Mouse (Mus musculus) midbrain, embryonic 13.5 days (tissue): ENCODE data around the gene Pnkd. TPM values are rescaled to one million over a fixed set of nuclear protein-coding genes. Genes with fewer than 3 reads are reported as not detected.

ENCODE experiments used
- ATAC-seq: fragments of 200-750 bp; cut with Nextera tagmentation; 2 replicates; pipeline ENCODE4 v1.8.0; 2017; ENCODE audit warnings: mild to moderate bottlenecking, moderate TSS enrichment, moderate library complexity
- H3K27ac ChIP-seq: fragments of 300-500 bp; sonication (generic); 2 replicates; pipeline ENCODE4 v1.5.1; 2015; ENCODE audit warnings: inconsistent platforms, mild to moderate bottlenecking, moderate library complexity
- H3K27me3 ChIP-seq: fragments of 300-500 bp; sonication (generic); 2 replicates; pipeline ENCODE4 v1.6.1; 2015; ENCODE audit warnings: mild to moderate bottlenecking, inconsistent platforms
- H3K36me3 ChIP-seq: fragments of 300-500 bp; sonication (generic); 2 replicates; pipeline ENCODE4 v1.6.1; 2015; ENCODE audit warnings: mild to moderate bottlenecking, inconsistent platforms
- H3K4me1 ChIP-seq: fragments of 300-500 bp; sonication (generic); replicated peaks from 2 replicates; pipeline ENCODE4 v1.6.1; 2015; ENCODE audit warnings: inconsistent platforms
- H3K4me2 ChIP-seq: fragments of 300-500 bp; sonication (generic); replicated peaks from 2 replicates; pipeline ENCODE4 v1.6.1; 2015; ENCODE audit warnings: moderate library complexity, mild to moderate bottlenecking, inconsistent platforms
- H3K4me3 ChIP-seq: fragments of 300-500 bp; sonication (generic); replicated peaks from 2 replicates; pipeline ENCODE4 v1.5.1; 2015; ENCODE audit warnings: mild to moderate bottlenecking, inconsistent platforms
- H3K9ac ChIP-seq: fragments of 300-500 bp; sonication (generic); replicated peaks from 2 replicates; pipeline ENCODE4 v1.6.1; 2015; ENCODE audit warnings: mild to moderate bottlenecking, inconsistent platforms
- H3K9me3 ChIP-seq: fragments of 300-500 bp; sonication (generic); 2 replicates; pipeline ENCODE4 v1.6.1; 2016; ENCODE audit warnings: mild to moderate bottlenecking, inconsistent platforms
- WGBS: fragments of 180-500 bp; shearing (Covaris S2); methylation state at CpG from one replicate; pipeline ENCODE4 v1.1.7; 2015; 5-methylcytosine and 5-hydroxymethylcytosine counted together
- polyA plus RNA-seq: library from polyadenylated mRNA; unstranded; fragments of >200 nt; fragmentation: Nextera tagmentation; extraction: Ambion mirVana; gene quantifications from 2 replicates; pipeline ENCODE4 v1.2.1, GENCODE M21; 2015

Gene Pnkd
- polyA plus RNA-seq = 81.5 and 92.2 TPM in 2 replicates

GRCm38 (mm10) chr1:74284543-74285160 is at the start of gene Pnkd, which contains the start of gene Aamp:
TSS of gene Pnkd (plus strand) at chr1:74284930.
TSS of gene Aamp (minus strand) at chr1:74284738.
- H3K36me3 ChIP-seq = peaks cover 50% of the 10 kb centered on the region
- peak; percentile 98 for ATAC-seq
- H3K4me3 ChIP-seq = peak within 1 kb of the TSS; percentile 74
- H3K9me3 ChIP-seq = no peaks in the 10 kb centered on the region
- under 1% methylated on average over 56 of the region's 56 CpGs for WGBS
- H3K27me3 ChIP-seq = no peaks in the 10 kb centered on the region
- peak within 1 kb of the TSS; percentile 78 for H3K9ac ChIP-seq
- H3K4me1 ChIP-seq = peaks cover 37% of the 10 kb centered on the region
- peak within 1 kb of the TSS; percentile 64 for H3K27ac ChIP-seq
- peak within 1 kb of the TSS; percentile 81 for H3K4me2 ChIP-seq

- peak within 1 kb of the TSS; percentile 96 for H3K9ac ChIP-seq
- 1% methylated on average over 46 of the region's 55 CpGs for WGBS
Observed at GRCm38 (mm10) chr1:74235938-74236589, 48.7 kb upstream of the Pnkd start, which contains the start of gene Arpc2. TSS of gene Arpc2 (plus strand) at chr1:74236084.

GRCm38 (mm10) chr1:74236590-74237317 is 48.0 kb upstream of the Pnkd start:
- H3K27me3 ChIP-seq = no peaks in the 10 kb centered on the region
- H3K4me2 ChIP-seq = peak overlapping the region; percentile 76
- no peaks in the 10 kb centered on the region for H3K9me3 ChIP-seq
- peaks cover 36% of the 10 kb centered on the region for H3K4me1 ChIP-seq
- peak overlapping the region; percentile 95 for H3K4me3 ChIP-seq
- H3K36me3 ChIP-seq = no peaks in the 10 kb centered on the region
- H3K27ac ChIP-seq = peak overlapping the region; percentile 88
- WGBS = under 1% methylated on average over 38 of the region's 57 CpGs
- peak; percentile 59 for ATAC-seq
- peak overlapping the region; percentile 96 for H3K9ac ChIP-seq

More at GRCm38 (mm10) chr1:74235938-74236589, 48.7 kb upstream of the Pnkd start, which contains the start of gene Arpc2:
- H3K9me3 ChIP-seq = no peaks in the 10 kb centered on the region
- peak within 1 kb of the TSS; percentile 76 for H3K4me2 ChIP-seq
- H3K4me1 ChIP-seq = peaks cover 36% of the 10 kb centered on the region
- peak within 1 kb of the TSS; percentile 88 for H3K27ac ChIP-seq
- H3K36me3 ChIP-seq = no peaks in the 10 kb centered on the region
- H3K4me3 ChIP-seq = peak within 1 kb of the TSS; percentile 95
- H3K27me3 ChIP-seq = no peaks in the 10 kb centered on the region
- ATAC-seq = peak; percentile 95

GRCm38 (mm10) chr1:74237671-74238070 is 47.1 kb upstream of the Pnkd start:
- no peak for ATAC-seq
- peak overlapping the region; percentile 96 for H3K9ac ChIP-seq
- no peaks in the 10 kb centered on the region for H3K27me3 ChIP-seq
- H3K4me3 ChIP-seq = peak overlapping the region; percentile 95
- H3K4me2 ChIP-seq = peak overlapping the region; percentile 76
- WGBS = 41% methylated on average over 5 of the region's 5 CpGs
- no peak overlapping the region for H3K27ac ChIP-seq
- no peaks in the 10 kb centered on the region for H3K9me3 ChIP-seq
- H3K36me3 ChIP-seq = no peaks in the 10 kb centered on the region
- H3K4me1 ChIP-seq = peaks cover 36% of the 10 kb centered on the region

- WGBS = 71% methylated on average over 1 of the region's 1 CpGs
- H3K9me3 ChIP-seq = no peaks in the 10 kb centered on the region
- H3K27ac ChIP-seq = no peak overlapping the region
- H3K9ac ChIP-seq = peak overlapping the region; percentile 96; the same call in 1 of the 2 replicates
- peak overlapping the region; percentile 76 for H3K4me2 ChIP-seq
- peak overlapping the region; percentile 95 for H3K4me3 ChIP-seq
- ATAC-seq = no peak
- H3K27me3 ChIP-seq = no peaks in the 10 kb centered on the region
- H3K36me3 ChIP-seq = no peaks in the 10 kb centered on the region
- peaks cover 36% of the 10 kb centered on the region for H3K4me1 ChIP-seq
Observed at GRCm38 (mm10) chr1:74238136-74238535, 46.6 kb upstream of the Pnkd start.

- Histone ChIP-seq H3K36me3 (no peaks in the 10 kb centered on the region), H3K9ac (peak overlapping the region; percentile 16; the same call in 1 of the 2 replicates), H3K27ac (no peak overlapping the region), H3K4me1 (peaks cover 36% of the 10 kb centered on the region), H3K4me3 (no peak overlapping the region), H3K9me3 (no peaks in the 10 kb centered on the region), H3K4me2 (peak overlapping the region; percentile 76), H3K27me3 (no peaks in the 10 kb centered on the region)
- 66% methylated on average over 7 of the region's 7 CpGs for WGBS
- no peak for ATAC-seq
Observed at GRCm38 (mm10) chr1:74239162-74239561, 45.6 kb upstream of the Pnkd start.

GRCm38 (mm10) chr1:74239618-74240017 is 45.1 kb upstream of the Pnkd start:
- Histone ChIP-seq H3K36me3 (no peaks in the 10 kb centered on the region), H3K9me3 (no peaks in the 10 kb centered on the region), H3K27me3 (no peaks in the 10 kb centered on the region), H3K4me3 (no peak overlapping the region), H3K9ac (no peak overlapping the region; the same call in 1 of the 2 replicates), H3K27ac (0 out of 2 replicates have a peak overlapping the region, but pooled peaks have one; percentile 25), H3K4me2 (peak overlapping the region; percentile 76), H3K4me1 (peaks cover 36% of the 10 kb centered on the region)
- WGBS = 70% methylated on average over 11 of the region's 11 CpGs
- no peak for ATAC-seq

- Histone ChIP-seq H3K27ac (no peak overlapping the region), H3K4me1 (peaks cover 36% of the 10 kb centered on the region), H3K36me3 (no peaks in the 10 kb centered on the region), H3K9me3 (no peaks in the 10 kb centered on the region), H3K4me2 (no peak overlapping the region), H3K27me3 (no peaks in the 10 kb centered on the region), H3K4me3 (no peak overlapping the region), H3K9ac (peak overlapping the region; percentile 49)
- no peak for ATAC-seq
- 76% methylated on average over 6 of the region's 6 CpGs for WGBS
Observed at GRCm38 (mm10) chr1:74240311-74240710, 44.4 kb upstream of the Pnkd start.

- no peak overlapping the region for H3K27ac ChIP-seq
- H3K4me3 ChIP-seq = no peak overlapping the region
- peaks cover 36% of the 10 kb centered on the region for H3K4me1 ChIP-seq
- H3K36me3 ChIP-seq = no peaks in the 10 kb centered on the region
- ATAC-seq = no peak
- H3K27me3 ChIP-seq = no peaks in the 10 kb centered on the region
- H3K4me2 ChIP-seq = no peak overlapping the region
- peak overlapping the region; percentile 49; the same call in 1 of the 2 replicates for H3K9ac ChIP-seq
- H3K9me3 ChIP-seq = no peaks in the 10 kb centered on the region
- WGBS = 87% methylated on average over 4 of the region's 4 CpGs
Observed at GRCm38 (mm10) chr1:74240832-74241231, 43.9 kb upstream of the Pnkd start.

GRCm38 (mm10) chr1:74245525-74245924 is 39.2 kb upstream of the Pnkd start:
- Histone ChIP-seq H3K4me2 (no peak overlapping the region), H3K4me3 (no peak overlapping the region), H3K9me3 (no peaks in the 10 kb centered on the region), H3K4me1 (peaks cover 3% of the 10 kb centered on the region), H3K36me3 (peaks cover 25% of the 10 kb centered on the region), H3K27ac (no peak overlapping the region), H3K27me3 (no peaks in the 10 kb centered on the region), H3K9ac (no peak overlapping the region)
- WGBS = 86% methylated on average over 2 of the region's 2 CpGs
- ATAC-seq = no peak

GRCm38 (mm10) chr1:74248799-74249198 is 35.9 kb upstream of the Pnkd start:
- Histone ChIP-seq H3K9me3 (no peaks in the 10 kb centered on the region), H3K27ac (no peak overlapping the region), H3K4me1 (no peaks in the 10 kb centered on the region), H3K4me3 (no peak overlapping the region), H3K27me3 (no peaks in the 10 kb centered on the region), H3K36me3 (peaks cover 55% of the 10 kb centered on the region), H3K4me2 (no peak overlapping the region), H3K9ac (no peak overlapping the region)
- no peak for ATAC-seq
- 84% methylated on average over 1 of the region's 1 CpGs for WGBS
